Mouse (Mus musculus) midbrain, embryonic 15.5 days (tissue): ENCODE measurements around the gene Mypop. TPM values are rescaled to one million over a fixed set of nuclear protein-coding genes. Genes with fewer than 3 reads are reported as not detected.

Source experiments
- ATAC-seq: fragments of 200-750 bp; cut with Nextera tagmentation; replicated peaks from 2 replicates; pipeline ENCODE4 v1.8.0; 2017; ENCODE audit warnings: moderate TSS enrichment
- H3K27ac ChIP-seq: fragments of 300-500 bp; sonication (generic); 2 replicates; pipeline ENCODE4 v1.5.1; 2015; ENCODE audit warnings: mild to moderate bottlenecking, inconsistent platforms
- H3K27me3 ChIP-seq: fragments of 300-500 bp; sonication (generic); replicated peaks from 2 replicates; pipeline ENCODE4 v1.6.1; 2015; ENCODE audit warnings: inconsistent platforms
- H3K36me3 ChIP-seq: fragments of 300-500 bp; sonication (generic); replicated peaks from 2 replicates; pipeline ENCODE4 v1.6.1; 2015; ENCODE audit warnings: inconsistent platforms
- H3K4me1 ChIP-seq: fragments of 300-500 bp; sonication (generic); 2 replicates; pipeline ENCODE4 v1.6.1; 2015; ENCODE audit warnings: inconsistent platforms
- H3K4me2 ChIP-seq: fragments of 300-500 bp; sonication (generic); 2 replicates; pipeline ENCODE4 v1.6.1; 2015; ENCODE audit warnings: inconsistent platforms, mild to moderate bottlenecking, moderate library complexity
- H3K4me3 ChIP-seq: fragments of 300-500 bp; sonication (generic); 2 replicates; pipeline ENCODE4 v1.5.1; 2015; ENCODE audit warnings: mild to moderate bottlenecking, inconsistent platforms
- H3K9ac ChIP-seq: fragments of 300-500 bp; sonication (generic); 2 replicates; pipeline ENCODE4 v1.6.1; 2015; ENCODE audit warnings: mild to moderate bottlenecking, inconsistent platforms
- H3K9me3 ChIP-seq: fragments of 300-500 bp; sonication (generic); 2 replicates; pipeline ENCODE4 v1.6.1; 2016; ENCODE audit warnings: inconsistent platforms
- WGBS: fragments of 180-500 bp; shearing (Covaris S2); methylation state at CpG from one replicate; pipeline ENCODE4 v1.1.7; 2015; ENCODE audit warnings: mixed read lengths; 5-methylcytosine and 5-hydroxymethylcytosine counted together
- polyA plus RNA-seq: library from polyadenylated mRNA; unstranded; fragments of >200 nt; fragmentation: Nextera tagmentation; extraction: Ambion mirVana; gene quantifications from 2 replicates; pipeline ENCODE4 v1.2.1, GENCODE M21; 2015

Gene Mypop
- polyA plus RNA-seq, 1 experiment from 2014 or later, result 5.8 TPM

DNA sequence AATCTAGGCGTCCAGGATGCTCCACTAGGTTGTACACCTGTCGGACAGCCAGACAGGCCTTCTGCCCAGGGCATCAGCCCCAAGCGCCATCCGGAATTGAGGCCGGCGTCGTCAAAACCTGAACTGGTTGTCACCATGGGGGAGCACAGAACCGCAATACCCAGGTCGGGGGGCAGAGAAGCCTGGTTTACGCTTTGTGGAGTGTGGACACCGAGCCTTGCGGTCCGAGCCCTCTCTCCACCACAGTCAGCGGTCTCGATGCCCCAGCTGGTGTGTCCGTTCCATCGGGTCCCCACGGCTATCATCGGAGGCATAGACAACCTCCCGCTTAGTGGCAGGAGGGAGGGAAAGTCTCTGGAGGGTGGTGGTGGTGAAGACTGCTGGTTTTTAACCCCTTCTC is 28.2 kb upstream of the Mypop start:
- 0 out of 2 replicates have a peak, but pooled peaks have one; percentile 5 for ATAC-seq
- Histone ChIP-seq H3K27me3 (no peaks in the 10 kb centered on the region), H3K9ac (peak overlapping the region; percentile 13), H3K9me3 (no peaks in the 10 kb centered on the region), H3K36me3 (no peaks in the 10 kb centered on the region), H3K27ac (no peak overlapping the region), H3K4me3 (peak overlapping the region; percentile 18), H3K4me1 (peaks cover 47% of the 10 kb centered on the region), H3K4me2 (peak overlapping the region; percentile 46)
- 4% methylated on average over 19 of the region's 20 CpGs for WGBS

GRCm38 (mm10) chr7:18963294-18963843 is 27.7 kb upstream of the Mypop start:
- no peak overlapping the region for H3K4me3 ChIP-seq
- WGBS, result 4% methylated on average over 19 of the region's 19 CpGs
- no peak overlapping the region for H3K9ac ChIP-seq
- H3K27ac ChIP-seq, result no peak overlapping the region
- no peaks in the 10 kb centered on the region for H3K36me3 ChIP-seq
- H3K4me2 ChIP-seq, result peak overlapping the region; percentile 46
- H3K4me1 ChIP-seq, result peaks cover 41% of the 10 kb centered on the region
- H3K9me3 ChIP-seq, result no peaks in the 10 kb centered on the region
- no peaks in the 10 kb centered on the region for H3K27me3 ChIP-seq
- ATAC-seq, result no peak

- H3K4me2 ChIP-seq, result no peak overlapping the region
- no peaks in the 10 kb centered on the region for H3K27me3 ChIP-seq
- no peaks in the 10 kb centered on the region for H3K36me3 ChIP-seq
- no peak for ATAC-seq
- peaks cover 38% of the 10 kb centered on the region for H3K4me1 ChIP-seq
- H3K9ac ChIP-seq, result no peak overlapping the region
- H3K4me3 ChIP-seq, result no peak overlapping the region
- no peaks in the 10 kb centered on the region for H3K9me3 ChIP-seq
- 83% methylated on average over 5 of the region's 5 CpGs for WGBS
- H3K27ac ChIP-seq, result no peak overlapping the region
These were observed 25.7 kb upstream of the Mypop start for GRCm38 (mm10) chr7:18965312-18965711.

DNA sequence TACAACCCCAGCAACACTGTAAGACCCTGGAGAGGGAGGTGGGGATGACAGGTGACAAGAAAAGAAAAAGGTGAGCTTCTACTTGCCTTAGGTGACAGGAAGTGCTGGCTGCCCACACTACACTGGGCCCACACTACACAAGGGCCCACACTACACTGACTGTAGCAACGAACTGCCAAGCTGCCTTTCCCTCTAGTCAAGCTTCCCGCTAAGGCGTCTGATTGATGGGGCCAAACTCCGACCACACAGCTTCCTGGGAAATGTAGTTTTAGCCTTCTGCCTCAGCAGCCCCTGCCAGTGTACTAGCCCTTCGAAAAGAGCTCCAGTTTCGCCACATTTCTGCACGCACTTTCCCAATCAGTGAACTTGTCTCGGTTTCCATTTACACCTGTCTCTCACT is 23.4 kb upstream of the Mypop start:
- no peaks in the 10 kb centered on the region for H3K36me3 ChIP-seq
- H3K27me3 ChIP-seq, result no peaks in the 10 kb centered on the region
- no peak overlapping the region for H3K4me2 ChIP-seq
- 11% methylated on average over 8 of the region's 8 CpGs for WGBS
- peak; percentile 51 for ATAC-seq
- no peak overlapping the region for H3K4me3 ChIP-seq
- H3K9me3 ChIP-seq, result no peaks in the 10 kb centered on the region
- H3K27ac ChIP-seq, result no peak overlapping the region
- H3K9ac ChIP-seq, result no peak overlapping the region
- H3K4me1 ChIP-seq, result peaks cover 16% of the 10 kb centered on the region

- Histone ChIP-seq H3K4me2 (no peak overlapping the region), H3K4me3 (no peak overlapping the region), H3K4me1 (no peaks in the 10 kb centered on the region), H3K27ac (no peak overlapping the region), H3K9me3 (no peaks in the 10 kb centered on the region), H3K9ac (no peak overlapping the region), H3K36me3 (no peaks in the 10 kb centered on the region), H3K27me3 (no peaks in the 10 kb centered on the region)
- 88% methylated on average over 3 of the region's 3 CpGs for WGBS
- ATAC-seq, result no peak
These were observed 20.1 kb upstream of the Mypop start for GRCm38 (mm10) chr7:18970956-18971355.

DNA sequence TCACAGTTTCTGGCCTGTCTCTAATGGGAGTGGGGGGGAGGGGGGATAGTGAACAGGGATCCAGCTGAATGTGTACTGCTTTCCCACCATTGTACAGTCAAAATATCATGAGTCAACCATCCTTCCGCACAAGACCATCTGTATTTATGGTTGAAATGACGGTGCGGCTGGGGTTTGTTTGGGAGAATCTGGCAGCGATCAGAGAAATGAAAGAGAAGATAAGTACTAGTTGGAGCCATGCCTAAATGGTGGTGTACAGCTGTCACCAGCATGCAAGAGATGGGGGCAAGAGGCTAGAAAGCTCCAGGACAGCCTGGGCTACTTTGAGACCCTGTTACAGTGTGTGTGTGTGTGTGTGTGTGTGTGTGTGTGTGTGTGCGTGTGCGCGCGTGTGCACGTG is 12.7 kb upstream of the Mypop start:
- Histone ChIP-seq H3K27me3 (no peaks in the 10 kb centered on the region), H3K9me3 (no peaks in the 10 kb centered on the region), H3K27ac (no peak overlapping the region), H3K4me1 (no peaks in the 10 kb centered on the region), H3K36me3 (no peaks in the 10 kb centered on the region), H3K4me3 (no peak overlapping the region), H3K9ac (no peak overlapping the region), H3K4me2 (no peak overlapping the region)
- ATAC-seq, result no peak
- 86% methylated on average over 9 of the region's 9 CpGs for WGBS

DNA sequence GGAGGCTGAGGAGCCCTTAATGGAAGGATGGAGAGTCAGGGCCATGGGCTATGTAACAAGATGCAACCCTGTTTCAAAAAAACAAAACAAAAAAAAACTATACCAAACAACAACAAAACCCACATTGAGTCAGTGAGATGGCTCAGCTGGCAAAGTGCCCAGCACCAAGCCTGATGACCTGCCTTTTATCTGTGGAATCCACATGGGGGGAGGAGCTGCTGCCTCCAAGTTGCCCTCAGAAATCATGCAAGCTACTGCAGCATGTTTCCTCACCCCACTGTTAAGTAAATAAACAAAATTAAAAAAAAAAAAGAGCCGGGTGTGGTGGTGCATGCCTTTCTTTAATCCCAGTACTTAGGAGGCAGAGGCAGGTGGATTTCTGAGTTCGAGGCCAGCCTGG is 4.5 kb upstream of the Mypop start:
- H3K4me2 ChIP-seq, result no peak overlapping the region
- WGBS, result 84% methylated on average over 2 of the region's 2 CpGs
- H3K4me1 ChIP-seq, result peaks cover 9% of the 10 kb centered on the region
- H3K27ac ChIP-seq, result no peak overlapping the region
- ATAC-seq, result no peak
- H3K9ac ChIP-seq, result no peak overlapping the region
- no peaks in the 10 kb centered on the region for H3K27me3 ChIP-seq
- no peak overlapping the region for H3K4me3 ChIP-seq
- H3K9me3 ChIP-seq, result no peaks in the 10 kb centered on the region
- H3K36me3 ChIP-seq, result no peaks in the 10 kb centered on the region

GRCm38 (mm10) chr7:18987100-18987499 is 3.9 kb upstream of the Mypop start, which contains the start of gene Nanos2:
Gene Nanos2 (plus strand): TSS chr7:18987400.
- H3K4me2 ChIP-seq, result no peak within 1 kb of the TSS
- no peak for ATAC-seq
- no peak within 1 kb of the TSS for H3K9ac ChIP-seq
- H3K9me3 ChIP-seq, result no peaks in the 10 kb centered on the region
- H3K4me3 ChIP-seq, result no peak within 1 kb of the TSS
- WGBS, result 73% methylated on average over 2 of the region's 2 CpGs
- H3K27me3 ChIP-seq, result no peaks in the 10 kb centered on the region
- no peak within 1 kb of the TSS for H3K27ac ChIP-seq
- H3K36me3 ChIP-seq, result no peaks in the 10 kb centered on the region
- peaks cover 14% of the 10 kb centered on the region for H3K4me1 ChIP-seq

DNA sequence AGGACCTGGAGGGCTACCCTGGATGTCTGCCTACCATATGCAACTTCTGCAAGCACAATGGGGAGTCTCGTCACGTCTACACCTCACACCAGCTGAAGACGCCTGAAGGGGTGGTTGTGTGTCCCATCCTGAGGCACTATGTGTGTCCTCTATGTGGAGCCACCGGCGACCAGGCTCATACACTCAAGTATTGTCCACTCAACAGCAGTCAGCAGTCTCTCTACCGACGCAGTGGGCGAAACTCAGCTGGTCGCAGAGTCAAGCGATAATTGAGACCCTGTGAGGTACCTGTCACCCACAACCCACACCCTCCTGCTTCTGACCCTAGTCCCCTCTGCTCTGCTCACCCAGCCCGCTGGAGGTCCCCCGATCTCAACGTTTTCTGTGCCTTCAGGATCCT is 3.3 kb upstream of the Mypop start:
- ATAC-seq, result no peak
- H3K4me3 ChIP-seq, result no peak overlapping the region
- no peaks in the 10 kb centered on the region for H3K27me3 ChIP-seq
- no peak overlapping the region for H3K9ac ChIP-seq
- 79% methylated on average over 13 of the region's 13 CpGs for WGBS
- H3K36me3 ChIP-seq, result no peaks in the 10 kb centered on the region
- H3K9me3 ChIP-seq, result no peaks in the 10 kb centered on the region
- H3K27ac ChIP-seq, result no peak overlapping the region
- H3K4me2 ChIP-seq, result no peak overlapping the region
- peaks cover 20% of the 10 kb centered on the region for H3K4me1 ChIP-seq

GRCm38 (mm10) chr7:18988780-18989179 is 2.3 kb upstream of the Mypop start:
- no peaks in the 10 kb centered on the region for H3K36me3 ChIP-seq
- no peak overlapping the region for H3K4me2 ChIP-seq
- no peak for ATAC-seq
- H3K9me3 ChIP-seq, result no peaks in the 10 kb centered on the region
- H3K27ac ChIP-seq, result no peak overlapping the region
- no peak overlapping the region for H3K4me3 ChIP-seq
- no peak overlapping the region for H3K9ac ChIP-seq
- no peaks in the 10 kb centered on the region for H3K27me3 ChIP-seq
- peaks cover 31% of the 10 kb centered on the region for H3K4me1 ChIP-seq
- whole genome bisulfite sequencing, result 78% methylated on average over 6 of the region's 6 CpGs

- WGBS, result 5% methylated on average over 5 of the region's 5 CpGs
- ATAC-seq, result peak; percentile 24; the same call in 1 of the 2 replicates
These were observed 1.1 kb upstream of the Mypop start for GRCm38 (mm10) chr7:18989995-18990394.

GRCm38 (mm10) chr7:18991660-18992293 is 732 bp downstream of the Mypop start:
- no peaks in the 10 kb centered on the region for H3K36me3 ChIP-seq
- H3K9ac ChIP-seq, result peak overlapping the region; percentile 73
- H3K4me3 ChIP-seq, result peak overlapping the region; percentile 61
- H3K9me3 ChIP-seq, result no peaks in the 10 kb centered on the region
- peak overlapping the region; percentile 87 for H3K27ac ChIP-seq
- H3K27me3 ChIP-seq, result no peaks in the 10 kb centered on the region
- WGBS, result under 1% methylated on average over 59 of the region's 59 CpGs
- peak; percentile 25; the same call in 1 of the 2 replicates for ATAC-seq
- H3K4me2 ChIP-seq, result peak overlapping the region; percentile 91
- H3K4me1 ChIP-seq, result peaks cover 46% of the 10 kb centered on the region

More at GRCm38 (mm10) chr7:18989995-18990394, 1.1 kb upstream of the Mypop start:
- H3K4me3 ChIP-seq, result peak overlapping the region; percentile 61
- peaks cover 42% of the 10 kb centered on the region for H3K4me1 ChIP-seq
- peak overlapping the region; percentile 87 for H3K27ac ChIP-seq
- H3K9me3 ChIP-seq, result no peaks in the 10 kb centered on the region
- H3K36me3 ChIP-seq, result no peaks in the 10 kb centered on the region
- H3K9ac ChIP-seq, result peak overlapping the region; percentile 21
- peak overlapping the region; percentile 91 for H3K4me2 ChIP-seq
- no peaks in the 10 kb centered on the region for H3K27me3 ChIP-seq

DNA sequence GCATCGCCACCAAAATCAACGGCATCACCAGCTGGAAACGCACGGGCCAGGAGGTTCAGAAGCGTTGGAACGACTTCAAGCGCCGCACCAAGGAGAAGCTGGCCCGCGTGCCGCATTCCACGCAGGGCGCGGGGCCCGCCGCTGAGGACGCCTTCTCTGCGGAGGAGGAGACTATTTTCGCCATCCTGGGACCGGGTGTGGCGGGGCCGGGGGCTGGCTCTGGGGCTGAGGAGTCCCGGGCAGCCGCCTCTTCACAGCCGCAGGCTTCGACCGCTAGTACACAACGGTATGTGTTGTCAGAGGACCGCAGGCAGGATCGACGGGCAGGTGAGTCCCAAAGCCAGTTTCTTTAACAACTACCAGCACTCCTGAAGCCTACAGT is 1.2 kb downstream of the Mypop start:
- no peaks in the 10 kb centered on the region for H3K9me3 ChIP-seq
- ATAC-seq, result no peak
- H3K9ac ChIP-seq, result peak overlapping the region; percentile 73
- peak overlapping the region; percentile 61 for H3K4me3 ChIP-seq
- H3K27me3 ChIP-seq, result no peaks in the 10 kb centered on the region
- H3K36me3 ChIP-seq, result no peaks in the 10 kb centered on the region
- H3K4me2 ChIP-seq, result peak overlapping the region; percentile 91
- H3K27ac ChIP-seq, result peak overlapping the region; percentile 87; the same call in 1 of the 2 replicates
- peaks cover 46% of the 10 kb centered on the region for H3K4me1 ChIP-seq
- WGBS, result 4% methylated on average over 31 of the region's 31 CpGs
